Mouse (Mus musculus) adrenal gland, postnatal 10 days (tissue): ENCODE data around the gene Gm6176. TPM values are rescaled to one million over a fixed set of nuclear protein-coding genes. Genes with fewer than 3 reads are reported as not detected.
"Not testable (repeated sequence)": the region's sequence is repeated elsewhere in the genome, so short reads cannot be mapped to it uniquely, and the experiment has no call there.

Source experiments
- DNase-seq: peaks from one replicate; pipeline ENCODE4 v3.0.0; 2021; ENCODE audit warnings: mixed read lengths
- long read RNA-seq, 2 experiments: library from polyadenylated mRNA; stranded (forward); transcript quantifications; one replicate each; pipeline ENCODE4 v2.0.0; 2021
- total RNA-seq, 2 experiments: library from RNA; stranded (reverse); gene quantifications; 2 replicates each; pipeline ENCODE4 v1.2.3; 2021

The Gm6176 gene
- not detected for total RNA-seq
- long read RNA-seq, experiment 1: 0 reads
- long read RNA-seq, experiment 2: 0 reads

- not testable (repeated sequence) for DNase-seq
Observed at GRCm38 (mm10) chr7:22056205-22056604, at the start of gene Gm6176. Gene Gm6176, minus strand, starts transcription at chr7:22056305.

- DNase-seq: not testable (repeated sequence)
Observed at GRCm38 (mm10) chr7:22068757-22069156, 12.7 kb upstream of the Gm6176 start, which contains the start of gene Vmn1r139. Gene Vmn1r139, plus strand, starts transcription at chr7:22069057.

DNA sequence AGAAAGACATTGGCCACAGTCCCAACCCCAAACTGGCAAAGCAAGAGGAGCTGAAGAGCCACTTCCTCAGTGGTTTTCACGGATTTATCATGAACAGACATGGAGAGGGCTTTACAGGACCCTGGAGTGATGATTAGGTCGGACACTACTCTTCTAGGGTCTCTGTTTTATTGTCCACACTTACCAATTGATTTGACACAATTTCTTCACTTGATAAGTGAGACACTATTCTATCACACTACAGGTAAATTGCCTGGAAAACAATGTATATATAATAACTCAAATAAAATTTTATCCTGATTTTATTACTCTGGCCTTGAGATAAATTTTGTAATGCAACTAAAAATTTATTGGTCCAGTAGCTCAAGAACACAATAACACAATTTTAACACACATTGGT is 27.3 kb downstream of the Gm6176 start, which contains the start of gene Vmn1r138:
Vmn1r138 (minus strand) TSS at position 101 of the 400 bp plus-strand sequence.
- DNase-seq: not testable (repeated sequence)

Other genes with a start within 250 kb of the Gm6176 start
- gene Vmn1r135, start 224.0 kb downstream of the Gm6176 start, total RNA-seq: not detected
- gene Gm5725, start 212.0 kb downstream of the Gm6176 start, total RNA-seq: not detected
- not detected for gene Gm5891, start 135.0 kb downstream of the Gm6176 start, total RNA-seq
- not detected for gene Vmn1r137, start 61.7 kb downstream of the Gm6176 start, total RNA-seq
- gene Vmn1r138, start 27.4 kb downstream of the Gm6176 start, total RNA-seq: not detected
- not detected for gene Vmn1r139, start 12.8 kb upstream of the Gm6176 start, total RNA-seq
- gene Gm16451, start 61.9 kb upstream of the Gm6176 start, total RNA-seq: not detected
- gene Gm10666, start 78.4 kb upstream of the Gm6176 start, total RNA-seq: not detected
- not detected for gene Vmn1r142, start 107.7 kb upstream of the Gm6176 start, total RNA-seq
- gene Vmn1r143, start 133.1 kb upstream of the Gm6176 start, total RNA-seq: not detected
- gene Gm8653, start 145.0 kb upstream of the Gm6176 start, total RNA-seq: not detected
- not detected for gene Gm8453, start 173.2 kb upstream of the Gm6176 start, total RNA-seq